In genomic region chr19:48700111-48700658, GRCm38 (mm10) we compare ENCODE assay signal across 32 mouse cellular contexts.
DNase-seq lines count a peak whose midpoint lies in the region; ATAC-seq lines count a peak whose summit lies in the region.
"Had no signal": no experiment of that assay in that cellular context is flagged by ENCODE, and none has a peak within 500 bp of the region (broad histone marks: within the 10 kb centered on the region; RNA-seq: fewer than 3 reads in every experiment).

No protein-coding gene starts in this region.

- H3K4me1 ChIP-seq in kidney, embryonic 16.5 days (ENCODE audit: insufficient read depth, low read length) = no peaks in the 10 kb centered on the region
- H3K4me1 ChIP-seq: heart, embryonic 12.5 days; hindbrain, embryonic 13.5 days; limb, embryonic 13.5 days; lung, embryonic 15.5 days had no signal

- ATAC-seq in cerebellum, adult (ENCODE audit: insufficient number of reproducible peaks, low FRiP score, low TSS enrichment) = no peak; the same call in 1 of the 2 replicates
- ATAC-seq in kidney, embryonic 16.5 days (ENCODE audit: low FRiP score, low TSS enrichment) = no peak
- ATAC-seq: CD4-positive, CD25-positive, alpha-beta regulatory T cell, adult 4 months; forebrain, embryonic 16.5 days; intestine, postnatal 0 days; midbrain, embryonic 16.5 days had no signal

- H3K4me2 ChIP-seq in kidney, embryonic 16.5 days (replicated peaks; ENCODE audit: low read depth, low read length) = no peak overlapping the region
- H3K4me2 ChIP-seq: heart, embryonic 12.5 days; hindbrain, embryonic 13.5 days; limb, embryonic 13.5 days; lung, embryonic 15.5 days; midbrain, embryonic 11.5 days; neural tube, embryonic 12.5 days had no signal

- no peaks in the 10 kb centered on the region for H3K36me3 ChIP-seq in kidney, embryonic 16.5 days (ENCODE audit: insufficient read depth, low read length)
- H3K36me3 ChIP-seq: heart, embryonic 12.5 days; hindbrain, embryonic 13.5 days; limb, embryonic 13.5 days; lung, embryonic 15.5 days; neural tube, embryonic 12.5 days had no signal

- H3K27ac ChIP-seq in kidney, embryonic 16.5 days (ENCODE audit: low read length) = no peak overlapping the region
- H3K27ac ChIP-seq: gastrocnemius, adult 2 months; hindbrain, embryonic 13.5 days; limb, embryonic 13.5 days; liver, embryonic 14.5 days; lung, embryonic 15.5 days; neural tube, embryonic 12.5 days; stomach, postnatal 0 days had no signal

- no peaks in the 10 kb centered on the region for H3K27me3 ChIP-seq in kidney, embryonic 16.5 days (ENCODE audit: insufficient read depth, low read length)
- H3K27me3 ChIP-seq: heart, embryonic 12.5 days; hindbrain, embryonic 13.5 days; limb, embryonic 13.5 days; lung, embryonic 15.5 days; neural tube, embryonic 12.5 days had no signal

- 68% methylated on average over 6 of the region's 6 CpGs for WGBS in kidney, embryonic 16.5 days

- H3K9me3 ChIP-seq in kidney, embryonic 16.5 days (ENCODE audit: low read length) = no peaks in the 10 kb centered on the region
- H3K9me3 ChIP-seq: heart, embryonic 12.5 days; hindbrain, embryonic 13.5 days; limb, embryonic 13.5 days; lung, embryonic 15.5 days; neural tube, embryonic 12.5 days had no signal

- peak; percentile 7 for DNase-seq in cerebellum, adult 11 months
- DNase-seq in adipocyte (ENCODE audit: low spot score) = peak; percentile 39
- peak; percentile 17 to 26 for DNase-seq in cerebellum, adult 18-20 months
- DNase-seq in cerebellum, postnatal 10 days = peak; percentile 6 to 11
- no peak for DNase-seq in ovary, adult 18-20 months (ENCODE audit: low spot score)
- DNase-seq: adrenal gland, postnatal 25 days; embryo, embryonic 11 days; gastrocnemius, adult 2 months; gastrocnemius, postnatal 36 days; heart, adult 18-20 months; heart, postnatal 4 days; kidney, adult 9 months; kidney, postnatal 25 days; right cerebral cortex, postnatal 4 days; thymus, adult 18-20 months; thymus, postnatal 25 days had no signal

- H3K9ac ChIP-seq in kidney, embryonic 16.5 days (replicated peaks; ENCODE audit: low read length) = no peak overlapping the region
- H3K9ac ChIP-seq: heart, embryonic 12.5 days; hindbrain, embryonic 13.5 days; limb, embryonic 13.5 days; liver, embryonic 14.5 days; lung, embryonic 15.5 days; neural tube, embryonic 12.5 days had no signal

- no peak overlapping the region for H3K4me3 ChIP-seq in kidney, embryonic 16.5 days (ENCODE audit: low read length)
- H3K4me3 ChIP-seq: erythroblast, embryonic 14.5 days; gastrocnemius, adult 2 months; heart, embryonic 12.5 days; hindbrain, embryonic 13.5 days; limb, embryonic 13.5 days; lung, embryonic 15.5 days; myocyte; neural tube, embryonic 12.5 days had no signal
